Comparison of ENCODE assay signal across 20 mouse cellular contexts in the genomic region with DNA sequence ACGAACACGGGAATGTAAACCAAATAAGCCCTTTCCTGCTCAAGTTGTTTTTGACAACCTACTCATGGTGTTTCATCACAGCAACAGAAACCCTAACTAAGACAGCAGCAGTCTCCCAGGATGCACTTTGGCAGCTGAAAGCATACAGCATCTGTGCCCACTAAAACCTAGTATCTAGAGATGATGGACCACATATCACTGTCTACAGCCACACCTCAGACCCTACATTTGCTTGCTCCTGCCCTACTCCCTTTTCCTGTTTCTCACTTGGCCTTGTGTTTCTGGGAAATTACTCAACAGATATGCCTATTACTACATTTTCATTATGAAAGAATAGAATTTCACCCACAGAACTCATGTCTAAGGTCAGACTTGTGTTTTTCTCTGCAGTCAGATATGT.
DNase-seq lines count a peak whose midpoint lies in the region; ATAC-seq and TF ChIP-seq lines count a peak whose summit lies in the region.
"Had no signal": no experiment of that assay in that cellular context is flagged by ENCODE, and none has a peak within 500 bp of the region (broad histone marks: within the 10 kb centered on the region; RNA-seq: fewer than 3 reads in every experiment).

No protein-coding gene starts in this region.

- peak; percentile 12 for DNase-seq in lung, postnatal 0 days (ENCODE audit: low spot score)
- DNase-seq in lung, postnatal 14 days: no peak
- no peak for DNase-seq in gastrocnemius, postnatal 4 days (ENCODE audit: low spot score in 2 of 2)
- DNase-seq in urinary bladder, postnatal 14 days (ENCODE audit: low spot score): no peak
- DNase-seq: adrenal gland, postnatal 14 days; cerebellum, adult 11 months; cerebellum, adult 8-10 months; cerebellum, postnatal 14 days; gastrocnemius, adult 2 months; gastrocnemius, postnatal 25 days; heart, adult 18-20 months; heart, postnatal 10 days; heart, postnatal 4 days had no signal

- no peak overlapping the region for H3K27ac ChIP-seq in lung, postnatal 0 days (ENCODE audit: low read length)
- H3K27ac ChIP-seq: embryonic facial prominence, embryonic 12.5 days; forebrain, embryonic 12.5 days; gastrocnemius, adult 2 months; heart, embryonic 10.5 days; hindbrain, embryonic 13.5 days; hindbrain, postnatal 0 days had no signal

- TF ChIP-seq CTCF in lung, postnatal 0 days (IDR thresholded peaks at IDR 0.05): no peak

- H3K9ac ChIP-seq in lung, postnatal 0 days (replicated peaks; ENCODE audit: low read depth): no peak overlapping the region
- H3K9ac ChIP-seq: embryonic facial prominence, embryonic 12.5 days; forebrain, embryonic 12.5 days; hindbrain, embryonic 13.5 days had no signal

- H3K4me3 ChIP-seq in lung, postnatal 0 days (ENCODE audit: low read depth, low read length): no peak overlapping the region
- peak overlapping the region; percentile 62 for H3K4me3 ChIP-seq in megakaryocyte, embryonic 14.5 days (replicated peaks)
- H3K4me3 ChIP-seq: embryonic facial prominence, embryonic 12.5 days; forebrain, embryonic 12.5 days; gastrocnemius, adult 2 months; heart, embryonic 10.5 days; hindbrain, embryonic 13.5 days had no signal

- no peaks in the 10 kb centered on the region for H3K4me1 ChIP-seq in lung, postnatal 0 days (ENCODE audit: insufficient read depth, low read depth, low read length)
- peaks cover 81% of the 10 kb centered on the region for H3K4me1 ChIP-seq in megakaryocyte, embryonic 14.5 days
- H3K4me1 ChIP-seq: embryonic facial prominence, embryonic 12.5 days; forebrain, embryonic 12.5 days; heart, embryonic 10.5 days; hindbrain, embryonic 13.5 days had no signal

- no peak for ATAC-seq in lung, postnatal 0 days
- ATAC-seq in common myeloid progenitor, adult 5-6 weeks (replicated peaks; ENCODE audit: low read depth, poor library complexity, severe bottlenecking): 0 out of 2 replicates have a peak, but pooled peaks have one; percentile 5
- ATAC-seq: hindbrain, postnatal 0 days had no signal

- no peak for TF ChIP-seq EP300 in lung, postnatal 0 days (IDR thresholded peaks at IDR 0.05)

- no peak overlapping the region for H3K4me2 ChIP-seq in lung, postnatal 0 days (replicated peaks; ENCODE audit: low read depth, low read length)
- H3K4me2 ChIP-seq: embryonic facial prominence, embryonic 12.5 days; forebrain, embryonic 12.5 days; hindbrain, embryonic 13.5 days had no signal

- 25% methylated on average over 2 of the region's 2 CpGs for WGBS in lung, postnatal 0 days

- H3K36me3 ChIP-seq in lung, postnatal 0 days (ENCODE audit: insufficient read depth, low read length): no peaks in the 10 kb centered on the region
- H3K36me3 ChIP-seq in megakaryocyte, embryonic 14.5 days (replicated peaks; ENCODE audit: low read length): no peaks in the 10 kb centered on the region
- H3K36me3 ChIP-seq: embryonic facial prominence, embryonic 12.5 days; forebrain, embryonic 12.5 days; heart, embryonic 10.5 days; hindbrain, embryonic 13.5 days had no signal

- H3K9me3 ChIP-seq in lung, postnatal 0 days (ENCODE audit: low read length): no peaks in the 10 kb centered on the region
- no peaks in the 10 kb centered on the region for H3K9me3 ChIP-seq in megakaryocyte, embryonic 14.5 days
- H3K9me3 ChIP-seq: embryonic facial prominence, embryonic 12.5 days; forebrain, embryonic 12.5 days; heart, embryonic 10.5 days; hindbrain, embryonic 13.5 days had no signal

- H3K27me3 ChIP-seq in lung, postnatal 0 days (replicated peaks; ENCODE audit: insufficient read depth, low read length): no peaks in the 10 kb centered on the region
- H3K27me3 ChIP-seq in megakaryocyte, embryonic 14.5 days (replicated peaks): no peaks in the 10 kb centered on the region
- H3K27me3 ChIP-seq: embryonic facial prominence, embryonic 12.5 days; forebrain, embryonic 12.5 days; hindbrain, embryonic 13.5 days had no signal
